Mouse (Mus musculus): ENCODE measurements at regions not wholly inside any gene's neighbourhood (a gene's known extent, or its start where the extent isn't known, plus 50 kb on each side); places are given as distances from the start of the nearest gene placed in this dataset.

DNA sequence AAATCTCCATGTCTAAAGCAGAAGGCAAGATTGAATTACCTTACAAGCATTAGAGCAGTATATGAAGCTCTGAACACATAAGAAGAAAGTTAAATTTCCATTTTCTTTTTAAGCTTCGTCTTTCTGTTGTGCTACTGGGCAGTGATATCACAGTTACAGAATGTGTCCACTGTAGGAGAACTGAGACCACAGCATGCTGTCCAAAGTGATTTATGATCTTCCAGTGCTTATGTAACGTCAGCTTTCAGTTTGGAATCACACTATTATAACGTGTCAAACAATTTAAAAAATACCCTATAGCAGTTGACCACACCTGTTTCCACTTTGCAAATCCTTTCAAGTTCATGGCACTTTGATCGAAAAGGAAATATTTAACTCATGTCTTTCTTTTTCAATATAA lies 221.7 kb downstream of the Pros1 start:
- TF ChIP-seq CTCF (IDR thresholded peaks at IDR 0.05; ENCODE audit: extremely low read depth, insufficient read depth, low read length) = no peak
- TF ChIP-seq POLR2A (IDR thresholded peaks at IDR 0.05; ENCODE audit: extremely low read depth, insufficient read depth, low read length) = no peak

Measured in cortical plate, adult 2 months (tissue).